Mouse (Mus musculus) right cerebral cortex, adult 2 months (tissue): Measurements from ENCODE around the gene Tmem107.

Source experiments
- DNase-seq, 2 experiments: peaks; one replicate each; pipeline ENCODE4 v3.0.0; 2021 to 2022; ENCODE audit warnings: low spot score in 2 of 2

The Tmem107 gene

GRCm38 (mm10) chr11:69105796-69106195 is 35.2 kb downstream of the Tmem107 start:
- no peak for DNase-seq

GRCm38 (mm10) chr11:69106299-69106698 is 35.7 kb downstream of the Tmem107 start:
- no peak for DNase-seq

GRCm38 (mm10) chr11:69106842-69107241 is 36.2 kb downstream of the Tmem107 start:
- no peak for DNase-seq

- no peak for DNase-seq
Observed at GRCm38 (mm10) chr11:69107676-69108075, 37.1 kb downstream of the Tmem107 start.

- DNase-seq, result no peak
Observed at GRCm38 (mm10) chr11:69108223-69108622, 37.6 kb downstream of the Tmem107 start.

- DNase-seq, result no peak
Observed at GRCm38 (mm10) chr11:69109032-69109900, 38.7 kb downstream of the Tmem107 start.

- DNase-seq, result peak; percentile 92
Observed at GRCm38 (mm10) chr11:69110319-69111046, 39.9 kb downstream of the Tmem107 start.

GRCm38 (mm10) chr11:69111051-69111810 is 40.6 kb downstream of the Tmem107 start:
- DNase-seq, result no peak

- no peak for DNase-seq
Observed at GRCm38 (mm10) chr11:69111865-69112264, 41.3 kb downstream of the Tmem107 start.

GRCm38 (mm10) chr11:69114018-69114417 is 43.4 kb downstream of the Tmem107 start:
- no peak for DNase-seq

GRCm38 (mm10) chr11:69114621-69115020 is 44.0 kb downstream of the Tmem107 start:
- no peak for DNase-seq

- no peak for DNase-seq
Observed at GRCm38 (mm10) chr11:69116843-69117242, 46.2 kb downstream of the Tmem107 start.

GRCm38 (mm10) chr11:69117737-69118695 is 47.4 kb downstream of the Tmem107 start:
- peak; percentile 50 to 63 for DNase-seq

- peak; percentile 88 to 97 for DNase-seq
Observed at GRCm38 (mm10) chr11:69118765-69119164, 48.2 kb downstream of the Tmem107 start.

- DNase-seq, result no peak
Observed at GRCm38 (mm10) chr11:69119446-69120155, 49.0 kb downstream of the Tmem107 start.

- no peak for DNase-seq
Observed at GRCm38 (mm10) chr11:69120221-69121000, 49.8 kb downstream of the Tmem107 start, which contains the start of gene Hes7. Hes7 (plus strand) TSS chr11:69120404.

- DNase-seq, result no peak
Observed at GRCm38 (mm10) chr11:69121001-69121740, 50.6 kb downstream of the Tmem107 start.

- DNase-seq, result no peak
Observed at GRCm38 (mm10) chr11:69121741-69122335, 51.2 kb downstream of the Tmem107 start.
